Mouse (Mus musculus): ENCODE results near the gene Safb2. TPM values are rescaled to one million over a fixed set of nuclear protein-coding genes. Genes with fewer than 3 reads are reported as not detected.

Safb2 gene
- polyA plus RNA-seq, 1 experiment = 137 TPM

DNA sequence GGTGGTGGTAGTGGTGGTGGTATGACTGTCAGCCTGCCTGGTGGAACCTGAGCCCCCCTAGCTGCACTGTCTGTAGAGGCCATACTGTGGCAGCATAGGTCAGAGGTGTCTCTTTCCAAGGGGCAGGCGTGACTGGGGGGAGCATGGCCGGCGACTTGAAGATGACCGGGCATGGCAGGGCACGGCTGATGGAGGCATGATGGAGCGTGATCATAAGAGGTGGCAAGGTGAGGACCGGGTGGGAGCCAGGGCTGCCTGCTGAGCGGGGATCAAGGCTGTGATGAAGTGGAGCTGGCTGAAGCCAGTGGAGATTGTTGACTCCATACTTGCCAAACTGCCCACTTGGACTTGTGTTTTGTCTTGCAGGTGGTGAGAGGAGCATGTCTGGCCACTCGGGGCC, 21.0 kb upstream of the Safb2 start:
- no peak overlapping the region for H3K27ac ChIP-seq (ENCODE audit: insufficient read depth, low read length)
- no peak overlapping the region for H3K4me3 ChIP-seq (replicated peaks; ENCODE audit: insufficient read depth, low read depth, low read length)
- DNase-seq = no peak
- TF ChIP-seq POLR2A (IDR thresholded peaks at IDR 0.05; ENCODE audit: borderline replicate concordance, insufficient read depth, low read length) (no peak), CTCF (IDR thresholded peaks at IDR 0.05; ENCODE audit: borderline replicate concordance, insufficient read depth, low read depth, low read length) (no peak)
- peaks cover 24% of the 10 kb centered on the region for H3K4me1 ChIP-seq (ENCODE audit: control insufficient read depth, insufficient read depth, low read length)
- WGBS = 60% methylated on average over 9 of the region's 9 CpGs
- no peaks in the 10 kb centered on the region for H3K27me3 ChIP-seq (ENCODE audit: control insufficient read depth, insufficient read depth, low read length)

DNA sequence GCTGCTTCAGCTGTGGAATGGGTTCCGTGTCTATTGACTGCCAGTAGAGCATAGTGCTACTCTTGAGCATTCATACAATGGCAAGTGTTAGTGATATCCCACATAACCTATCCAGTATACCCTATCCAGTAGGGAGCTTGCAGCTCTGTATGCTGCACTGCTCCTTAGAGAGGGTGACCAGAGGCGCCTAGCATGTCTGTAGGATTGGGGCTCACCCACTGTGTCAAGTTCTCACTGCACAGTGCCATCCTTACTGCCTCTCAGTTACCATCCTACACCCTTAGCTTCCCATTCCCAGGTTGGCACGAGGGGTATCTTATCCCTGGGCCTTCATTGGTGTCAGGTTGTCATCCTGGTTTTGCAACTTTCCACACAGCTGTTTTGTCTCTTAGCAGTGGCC, 20.0 kb upstream of the Safb2 start:
- no peak for DNase-seq
- WGBS = 84% methylated on average over 3 of the region's 3 CpGs
- no peak overlapping the region for H3K27ac ChIP-seq (ENCODE audit: insufficient read depth, low read length)
- no peaks in the 10 kb centered on the region for H3K27me3 ChIP-seq (ENCODE audit: control insufficient read depth, insufficient read depth, low read length)
- H3K4me3 ChIP-seq (replicated peaks; ENCODE audit: insufficient read depth, low read depth, low read length) = no peak overlapping the region
- TF ChIP-seq CTCF (IDR thresholded peaks at IDR 0.05; ENCODE audit: borderline replicate concordance, insufficient read depth, low read depth, low read length) (no peak), POLR2A (IDR thresholded peaks at IDR 0.05; ENCODE audit: borderline replicate concordance, insufficient read depth, low read length) (no peak)
- H3K4me1 ChIP-seq (ENCODE audit: control insufficient read depth, insufficient read depth, low read length) = peaks cover 24% of the 10 kb centered on the region

DNA sequence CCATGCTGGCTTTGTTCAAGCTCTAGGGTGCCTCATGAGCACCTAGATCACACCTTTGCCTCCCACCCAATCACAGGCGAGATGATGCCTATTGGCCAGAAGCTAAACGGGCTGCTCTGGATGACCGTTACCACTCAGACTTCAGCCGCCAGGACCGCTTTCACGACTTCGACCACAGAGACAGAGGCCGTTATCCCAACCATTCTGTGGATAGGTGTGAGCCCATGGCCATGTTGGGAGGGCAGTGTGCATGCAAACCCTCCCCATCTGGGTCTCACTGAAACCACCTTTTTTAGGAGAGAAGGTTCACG, 19.6 kb upstream of the Safb2 start:
- Histone ChIP-seq H3K4me3 (replicated peaks; ENCODE audit: insufficient read depth, low read depth, low read length) (no peak overlapping the region), H3K4me1 (ENCODE audit: control insufficient read depth, insufficient read depth, low read length) (peaks cover 24% of the 10 kb centered on the region), H3K27me3 (ENCODE audit: control insufficient read depth, insufficient read depth, low read length) (no peaks in the 10 kb centered on the region), H3K27ac (ENCODE audit: insufficient read depth, low read length) (peak overlapping the region; percentile 30; the same call in 1 of the 2 replicates)
- no peak for DNase-seq
- 82% methylated on average over 9 of the region's 9 CpGs for WGBS
- TF ChIP-seq POLR2A (IDR thresholded peaks at IDR 0.05; ENCODE audit: borderline replicate concordance, insufficient read depth, low read length) (no peak), CTCF (IDR thresholded peaks at IDR 0.05; ENCODE audit: borderline replicate concordance, insufficient read depth, low read depth, low read length) (no peak)

- Histone ChIP-seq H3K4me3 (replicated peaks; ENCODE audit: insufficient read depth, low read depth, low read length) (no peak overlapping the region), H3K27me3 (ENCODE audit: control insufficient read depth, insufficient read depth, low read length) (no peaks in the 10 kb centered on the region), H3K4me1 (ENCODE audit: control insufficient read depth, insufficient read depth, low read length) (peaks cover 24% of the 10 kb centered on the region), H3K27ac (ENCODE audit: insufficient read depth, low read length) (peak overlapping the region; percentile 30)
- no peak for TF ChIP-seq CTCF (IDR thresholded peaks at IDR 0.05; ENCODE audit: borderline replicate concordance, insufficient read depth, low read depth, low read length)
- no peak for TF ChIP-seq POLR2A (IDR thresholded peaks at IDR 0.05; ENCODE audit: borderline replicate concordance, insufficient read depth, low read length)
- 53% methylated on average over 28 of the region's 28 CpGs for WGBS
- peak; percentile 65 to 70 for DNase-seq
Observed at GRCm38 (mm10) chr17:56603186-56604069, 19.0 kb upstream of the Safb2 start.

- H3K4me3 ChIP-seq (replicated peaks; ENCODE audit: insufficient read depth, low read depth, low read length) = no peak overlapping the region
- H3K27me3 ChIP-seq (ENCODE audit: control insufficient read depth, insufficient read depth, low read length) = no peaks in the 10 kb centered on the region
- WGBS = 24% methylated on average over 8 of the region's 8 CpGs
- peak in 1 of 2 experiments; percentile 50 for DNase-seq
- TF ChIP-seq CTCF (IDR thresholded peaks at IDR 0.05; ENCODE audit: borderline replicate concordance, insufficient read depth, low read depth, low read length) (no peak), POLR2A (IDR thresholded peaks at IDR 0.05; ENCODE audit: borderline replicate concordance, insufficient read depth, low read length) (no peak)
- peaks cover 26% of the 10 kb centered on the region for H3K4me1 ChIP-seq (ENCODE audit: control insufficient read depth, insufficient read depth, low read length)
- H3K27ac ChIP-seq (ENCODE audit: insufficient read depth, low read length) = no peak overlapping the region
Observed at GRCm38 (mm10) chr17:56593527-56594271, 9.3 kb upstream of the Safb2 start.

GRCm38 (mm10) chr17:56592553-56592952, 8.2 kb upstream of the Safb2 start:
- H3K4me3 ChIP-seq (replicated peaks; ENCODE audit: insufficient read depth, low read depth, low read length) = no peak overlapping the region
- no peak for TF ChIP-seq CTCF (IDR thresholded peaks at IDR 0.05; ENCODE audit: borderline replicate concordance, insufficient read depth, low read depth, low read length)
- no peak for TF ChIP-seq POLR2A (IDR thresholded peaks at IDR 0.05; ENCODE audit: borderline replicate concordance, insufficient read depth, low read length)
- H3K27me3 ChIP-seq (ENCODE audit: control insufficient read depth, insufficient read depth, low read length) = no peaks in the 10 kb centered on the region
- no peak overlapping the region for H3K27ac ChIP-seq (ENCODE audit: insufficient read depth, low read length)
- DNase-seq = no peak
- H3K4me1 ChIP-seq (ENCODE audit: control insufficient read depth, insufficient read depth, low read length) = peaks cover 33% of the 10 kb centered on the region

- DNase-seq = no peak
- no peak overlapping the region for H3K4me3 ChIP-seq (replicated peaks; ENCODE audit: insufficient read depth, low read depth, low read length)
- no peaks in the 10 kb centered on the region for H3K27me3 ChIP-seq (ENCODE audit: control insufficient read depth, insufficient read depth, low read length)
- TF ChIP-seq CTCF (IDR thresholded peaks at IDR 0.05; ENCODE audit: borderline replicate concordance, insufficient read depth, low read depth, low read length) = no peak
- TF ChIP-seq POLR2A (IDR thresholded peaks at IDR 0.05; ENCODE audit: borderline replicate concordance, insufficient read depth, low read length) = no peak
- no peak overlapping the region for H3K27ac ChIP-seq (ENCODE audit: insufficient read depth, low read length)
- 77% methylated on average over 4 of the region's 4 CpGs for WGBS
- peaks cover 44% of the 10 kb centered on the region for H3K4me1 ChIP-seq (ENCODE audit: control insufficient read depth, insufficient read depth, low read length)
Observed at GRCm38 (mm10) chr17:56588921-56589320, 4.5 kb upstream of the Safb2 start.

DNA sequence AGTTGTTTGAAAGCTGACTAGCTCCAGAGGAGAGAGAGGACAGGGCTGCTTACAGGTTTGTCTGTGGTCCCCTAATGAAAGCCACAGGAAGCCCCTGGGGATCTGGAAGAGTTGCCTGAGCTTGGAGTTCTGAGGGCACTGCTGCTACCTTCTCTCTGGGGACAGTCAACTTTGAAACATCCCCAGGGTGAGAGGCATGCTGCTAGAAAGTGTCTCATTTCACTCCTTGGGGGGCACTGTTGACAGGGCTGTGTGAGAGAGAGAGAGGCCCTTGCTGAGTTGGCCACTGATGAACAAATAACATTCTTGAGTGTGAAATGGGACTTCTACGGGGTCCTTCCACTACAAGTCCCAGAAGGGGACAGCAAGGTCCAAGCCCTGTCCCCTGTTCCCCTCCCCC, 3.4 kb upstream of the Safb2 start:
- TF ChIP-seq CTCF (IDR thresholded peaks at IDR 0.05; ENCODE audit: borderline replicate concordance, insufficient read depth, low read depth, low read length) (no peak), POLR2A (IDR thresholded peaks at IDR 0.05; ENCODE audit: borderline replicate concordance, insufficient read depth, low read length) (no peak)
- 38% methylated on average over 1 of the region's 1 CpGs for WGBS
- no peak overlapping the region for H3K27ac ChIP-seq (ENCODE audit: insufficient read depth, low read length)
- DNase-seq = no peak
- no peaks in the 10 kb centered on the region for H3K27me3 ChIP-seq (ENCODE audit: control insufficient read depth, insufficient read depth, low read length)
- no peak overlapping the region for H3K4me3 ChIP-seq (replicated peaks; ENCODE audit: insufficient read depth, low read depth, low read length)
- peaks cover 37% of the 10 kb centered on the region for H3K4me1 ChIP-seq (ENCODE audit: control insufficient read depth, insufficient read depth, low read length)
